Mouse (Mus musculus) bone marrow macrophage, adult 2 months (primary cell): ENCODE results near the gene Lsamp.

Experiments used
- CTCF ChIP-seq: IDR thresholded peaks from 2 replicates; pipeline ENCODE4 v1.5.1; 2012; ENCODE audit warnings: low read depth, mild to moderate bottlenecking, low read length, moderate library complexity
- POLR2A ChIP-seq: IDR thresholded peaks from 2 replicates; pipeline ENCODE4 v1.6.1; 2012; ENCODE audit warnings: mild to moderate bottlenecking, low read depth, low read length, borderline replicate concordance

GRCm38 (mm10) chr16:41210055-41210454, 1225.9 kb downstream of the Lsamp start:
- TF ChIP-seq POLR2A (no peak), CTCF (no peak)
